Mouse (Mus musculus) megakaryocyte, embryonic 14.5 days (primary cell): Measurements from ENCODE around the gene Sorbs2.

Experiments used
- FLI1 ChIP-seq: IDR thresholded peaks from 2 replicates; pipeline ENCODE4 v1.6.1; 2012; ENCODE audit warnings: low read length, inconsistent platforms, mixed read lengths
- GATA1 ChIP-seq: IDR thresholded peaks from 3 replicates; pipeline ENCODE4 v1.6.1; 2012; ENCODE audit warnings: mixed read lengths, low read length, inconsistent platforms, borderline replicate concordance

GRCm38 (mm10) chr8:45762982-45763689, 255.5 kb downstream of the Sorbs2 start:
- TF ChIP-seq GATA1 (no peak), FLI1 (no peak)
